Mouse (Mus musculus) heart, embryonic 14.5 days (tissue): ENCODE data around the gene Sowaha. TPM values are rescaled to one million over a fixed set of nuclear protein-coding genes. Genes with fewer than 3 reads are reported as not detected.

Experiments used
- ATAC-seq: fragments of 200-750 bp; cut with Nextera tagmentation; 2 replicates; pipeline ENCODE4 v1.8.0; 2017; ENCODE audit warnings: low read depth, moderate TSS enrichment; ENCODE audit not compliant: insufficient number of reproducible peaks, insufficient read depth, low FRiP score
- H3K27ac ChIP-seq, 2 experiments: fragments of 200-500 bp in 1 of 2; fragments of 300-500 bp in 1 of 2; sonication (generic) in 1 of 2; replicated peaks in 1 of 2; 2 replicates each; pipeline ENCODE4 v1.5.1; 2012 to 2014; ENCODE audit warnings: low read depth in 2 of 2, low read length in 2 of 2, control low read depth in 1 of 2, mild to moderate bottlenecking in 1 of 2, mixed read lengths in 1 of 2; ENCODE audit not compliant: control insufficient read depth in 1 of 2, insufficient read depth in 1 of 2
- H3K27me3 ChIP-seq: fragments of 300-500 bp; sonication (generic); 2 replicates; pipeline ENCODE4 v1.6.1; 2014; ENCODE audit warnings: mild to moderate bottlenecking, low read length, control low read depth; ENCODE audit not compliant: control insufficient read depth, insufficient read depth
- H3K36me3 ChIP-seq: fragments of 300-500 bp; sonication (generic); 2 replicates; pipeline ENCODE4 v1.6.1; 2014; ENCODE audit warnings: mild to moderate bottlenecking, control low read depth, low read length, mixed read lengths; ENCODE audit not compliant: control insufficient read depth, insufficient read depth
- H3K4me1 ChIP-seq, 2 experiments: fragments of 200-500 bp in 1 of 2; fragments of 300-500 bp in 1 of 2; sonication (generic) in 1 of 2; 2 replicates each; pipeline ENCODE4 v1.6.1; 2012 to 2014; ENCODE audit warnings: low read length in 2 of 2, control low read depth in 1 of 2, mixed read lengths in 1 of 2; ENCODE audit not compliant: control insufficient read depth in 2 of 2, insufficient read depth in 2 of 2
- H3K4me2 ChIP-seq: fragments of 300-500 bp; sonication (generic); 2 replicates; pipeline ENCODE4 v1.6.1; 2014; ENCODE audit warnings: mild to moderate bottlenecking, low read length
- H3K4me3 ChIP-seq, 2 experiments: fragments of 200-500 bp in 1 of 2; fragments of 300-500 bp in 1 of 2; sonication (generic) in 1 of 2; 2 replicates each; pipeline ENCODE4 v1.5.1; 2012 to 2014; ENCODE audit warnings: low read length in 2 of 2, mild to moderate bottlenecking in 2 of 2, control low read depth in 1 of 2, low read depth in 1 of 2, moderate library complexity in 1 of 2; ENCODE audit not compliant: control insufficient read depth in 1 of 2, insufficient read depth in 1 of 2
- H3K9ac ChIP-seq: fragments of 300-500 bp; sonication (generic); 2 replicates; pipeline ENCODE4 v1.6.1; 2014; ENCODE audit warnings: mild to moderate bottlenecking, low read length
- H3K9me3 ChIP-seq: fragments of 300-500 bp; sonication (generic); 2 replicates; pipeline ENCODE4 v1.6.1; 2016; ENCODE audit warnings: low read length, control low read depth; ENCODE audit not compliant: control insufficient read depth
- WGBS: fragments of 180-500 bp; shearing (Covaris S2); extraction: QIAGEN DNeasy Blood & Tissue Kit; methylation state at CpG from one replicate; pipeline ENCODE4 v1.1.7; 2014; 5-methylcytosine and 5-hydroxymethylcytosine counted together
- polyA plus RNA-seq: library from polyadenylated mRNA; unstranded; fragments of >200 nt; fragmentation: Nextera tagmentation; extraction: Ambion mirVana; gene quantifications from 2 replicates; pipeline ENCODE4 v1.2.1, GENCODE M21; 2014

Gene Sowaha
- polyA plus RNA-seq, 1 experiment from 2014 or later, result 0.18 TPM

DNA sequence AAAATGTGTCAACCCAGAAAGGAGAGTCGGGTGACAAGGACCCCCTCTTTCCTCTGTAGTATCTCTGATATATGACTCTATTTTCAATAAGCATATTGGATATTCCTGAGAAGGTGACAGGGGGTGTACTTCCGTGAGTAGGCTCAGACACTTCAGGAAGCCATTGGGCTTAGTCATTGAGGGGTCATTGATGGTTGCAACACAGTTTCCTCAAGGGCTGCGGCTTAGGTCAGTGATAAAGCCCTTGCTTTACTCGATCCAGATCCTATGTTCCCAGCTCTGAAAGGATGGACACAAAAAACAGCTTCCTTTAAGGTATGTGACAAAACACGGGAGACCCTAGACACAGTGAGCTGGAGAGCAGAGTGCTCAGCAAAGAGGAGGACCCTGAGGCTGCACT is 23.7 kb upstream of the Sowaha start:
- Histone ChIP-seq H3K27me3 (no peaks in the 10 kb centered on the region), H3K4me2 (no peak overlapping the region), H3K4me3 (no peak overlapping the region), H3K27ac (no peak overlapping the region), H3K4me1 (peaks cover 4 to 5% of the 10 kb centered on the region in 2 experiments; a peak in 2 of 4 replicates), H3K9ac (no peak overlapping the region), H3K9me3 (no peaks in the 10 kb centered on the region), H3K36me3 (no peaks in the 10 kb centered on the region)
- 64% methylated on average over 5 of the region's 5 CpGs for WGBS
- no peak for ATAC-seq

DNA sequence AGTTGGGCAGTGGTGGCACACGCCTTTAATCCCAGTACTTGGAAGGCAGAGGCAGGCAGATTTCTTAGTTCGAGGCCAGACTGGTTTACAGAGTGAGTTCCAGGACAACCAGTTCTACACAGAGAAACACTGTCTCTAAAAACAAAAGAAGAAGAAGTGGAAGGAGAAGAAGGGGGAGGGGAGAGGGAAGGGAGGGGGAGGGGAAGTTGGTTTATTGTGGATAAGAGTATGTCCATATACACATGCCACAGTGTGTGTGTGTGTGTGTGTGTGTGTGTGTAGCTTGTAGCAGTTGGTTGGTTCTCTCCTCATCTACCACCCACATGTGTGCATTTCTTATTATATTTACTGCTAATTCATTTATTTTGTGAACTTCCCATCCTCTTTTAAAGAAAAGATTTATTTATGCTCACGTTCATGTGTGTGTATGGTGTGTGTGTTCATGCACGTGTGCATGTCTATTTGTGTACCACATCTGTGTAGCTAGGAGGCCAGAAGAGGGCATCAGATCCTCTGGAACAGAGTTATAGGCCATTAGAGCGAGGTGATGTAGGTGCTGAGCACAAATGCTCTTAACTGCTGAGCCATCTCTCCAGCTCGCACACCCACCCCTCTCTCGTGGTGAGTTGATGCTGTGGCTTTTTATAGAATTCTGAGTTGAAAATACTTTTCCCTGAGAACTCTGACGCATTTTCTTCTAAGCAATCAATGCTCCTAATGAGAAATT is 22.1 kb upstream of the Sowaha start:
- no peak for ATAC-seq
- H3K9ac ChIP-seq, result no peak overlapping the region
- no peak overlapping the region for H3K4me2 ChIP-seq
- no peaks in the 10 kb centered on the region for H3K36me3 ChIP-seq
- H3K4me3 ChIP-seq, result no peak overlapping the region
- H3K9me3 ChIP-seq, result no peaks in the 10 kb centered on the region
- H3K27me3 ChIP-seq, result no peaks in the 10 kb centered on the region
- WGBS, result 67% methylated on average over 8 of the region's 8 CpGs
- peaks cover 4 to 5% of the 10 kb centered on the region in 2 experiments; a peak in 2 of 4 replicates for H3K4me1 ChIP-seq
- H3K27ac ChIP-seq, result no peak overlapping the region

DNA sequence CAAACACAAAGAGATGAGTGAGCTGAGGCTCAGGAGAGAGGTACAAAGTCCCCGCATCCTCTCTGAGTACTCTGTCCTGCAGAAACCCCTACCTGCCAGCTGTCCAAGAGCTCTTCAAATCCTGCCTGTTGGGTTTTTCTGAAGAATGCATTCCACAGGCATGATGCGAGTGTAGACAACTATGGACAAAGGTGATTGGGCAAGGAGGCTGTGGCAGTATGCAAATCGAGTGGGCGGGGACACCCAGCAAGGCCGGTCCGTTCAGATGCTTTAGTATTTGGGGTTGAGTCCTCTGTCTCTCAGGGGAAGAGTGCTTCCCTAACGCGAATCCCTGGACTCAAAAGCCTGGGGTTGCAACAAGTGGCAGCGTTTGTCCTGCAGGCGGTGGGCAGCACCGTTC is 20.5 kb upstream of the Sowaha start:
- no peaks in the 10 kb centered on the region for H3K9me3 ChIP-seq
- H3K9ac ChIP-seq, result no peak overlapping the region
- 8% methylated on average over 11 of the region's 11 CpGs for WGBS
- H3K4me1 ChIP-seq, result peaks cover 4 to 5% of the 10 kb centered on the region in 2 experiments; a peak in 2 of 4 replicates
- H3K27ac ChIP-seq, result no peak overlapping the region
- no peaks in the 10 kb centered on the region for H3K27me3 ChIP-seq
- H3K36me3 ChIP-seq, result no peaks in the 10 kb centered on the region
- peak overlapping the region; percentile 52 for H3K4me2 ChIP-seq
- ATAC-seq, result no peak
- H3K4me3 ChIP-seq, result no peak overlapping the region

DNA sequence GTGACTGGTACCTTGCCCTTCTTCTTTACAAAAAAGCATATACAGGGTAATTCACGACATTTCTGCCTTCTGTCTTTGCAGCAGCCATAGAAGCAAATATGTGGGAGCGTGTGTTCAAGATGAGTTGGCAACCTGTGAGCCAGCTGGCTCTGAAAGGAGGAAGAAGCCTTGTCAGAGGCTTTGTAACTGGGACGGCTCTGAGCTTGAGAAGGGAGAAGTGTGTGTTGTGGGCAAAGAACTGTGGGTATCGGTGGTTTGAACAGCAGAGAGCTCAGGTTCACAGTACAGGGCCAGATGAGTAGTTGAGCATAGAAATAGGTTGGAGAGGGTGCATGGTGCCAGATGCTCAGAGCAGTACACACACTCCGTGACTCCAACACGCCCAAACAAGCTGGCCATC is 16.9 kb upstream of the Sowaha start:
- no peak overlapping the region for H3K4me3 ChIP-seq
- no peaks in the 10 kb centered on the region for H3K36me3 ChIP-seq
- ATAC-seq, result no peak
- no peak overlapping the region for H3K9ac ChIP-seq
- H3K27ac ChIP-seq, result no peak overlapping the region
- no peaks in the 10 kb centered on the region for H3K27me3 ChIP-seq
- 77% methylated on average over 6 of the region's 6 CpGs for WGBS
- no peak overlapping the region for H3K4me2 ChIP-seq
- H3K4me1 ChIP-seq, result peaks cover 4 to 7% of the 10 kb centered on the region in 2 experiments; a peak in 2 of 4 replicates
- H3K9me3 ChIP-seq, result no peaks in the 10 kb centered on the region

DNA sequence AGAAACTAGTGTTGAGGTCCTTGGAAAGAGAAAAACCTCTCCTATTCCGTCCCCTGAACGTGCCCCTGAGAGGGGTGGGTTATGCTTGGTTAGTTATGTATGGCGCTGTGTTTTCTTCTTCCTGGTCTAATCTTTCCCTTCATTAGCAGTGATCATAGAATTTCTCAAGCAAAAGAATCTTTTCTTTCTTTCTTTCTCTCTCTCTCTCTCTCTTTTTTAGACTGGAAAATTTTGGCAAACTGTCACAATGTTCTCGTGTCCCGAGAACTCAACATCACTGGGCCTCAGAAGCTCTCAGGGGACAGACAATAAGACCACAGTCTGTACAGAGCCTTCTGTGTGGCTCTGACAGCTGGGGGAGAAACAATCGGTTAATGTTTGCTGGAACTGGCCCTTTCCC is 15.3 kb upstream of the Sowaha start:
- Histone ChIP-seq H3K9ac (no peak overlapping the region), H3K27me3 (no peaks in the 10 kb centered on the region), H3K9me3 (no peaks in the 10 kb centered on the region), H3K4me2 (no peak overlapping the region), H3K4me3 (no peak overlapping the region), H3K4me1 (peaks cover 0 to 5% of the 10 kb centered on the region in 2 experiments; a peak in 1 of 4 replicates), H3K36me3 (no peaks in the 10 kb centered on the region), H3K27ac (no peak overlapping the region)
- WGBS, result 74% methylated on average over 6 of the region's 6 CpGs
- no peak for ATAC-seq

DNA sequence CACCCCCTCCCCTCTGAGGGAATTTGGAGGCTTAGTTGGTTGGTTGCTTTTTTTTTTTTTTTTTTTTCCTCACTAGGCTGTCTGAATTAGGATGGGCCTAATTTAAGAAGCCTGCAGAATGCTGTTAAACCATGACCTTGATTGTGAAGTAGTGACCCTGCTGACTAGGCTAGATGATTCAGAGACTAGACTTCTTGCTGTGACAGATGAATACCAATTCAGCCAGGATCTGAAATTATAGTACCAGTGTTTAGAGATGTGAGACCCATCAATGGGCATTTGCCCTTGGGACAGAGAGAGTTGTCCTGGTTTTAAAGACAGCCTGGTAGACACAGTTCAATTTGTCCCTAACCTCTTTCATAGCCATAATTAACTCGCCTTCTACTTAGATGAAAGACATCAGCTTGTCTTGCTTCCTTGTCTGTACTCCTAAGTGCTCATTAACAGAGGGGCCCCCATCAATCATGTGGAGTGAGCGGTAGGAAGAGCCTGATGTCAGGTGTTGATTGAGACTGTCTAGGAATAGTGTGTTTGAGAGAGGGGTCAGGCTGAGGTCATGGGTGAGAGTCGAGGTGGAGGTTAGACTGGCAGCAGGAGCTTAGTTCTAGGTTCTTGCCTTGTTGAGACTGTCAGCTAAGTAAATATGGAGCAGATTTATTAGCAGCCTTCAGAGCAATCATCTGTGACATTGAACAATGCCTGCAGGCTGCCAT is 13.3 kb upstream of the Sowaha start:
- Histone ChIP-seq H3K9me3 (no peaks in the 10 kb centered on the region), H3K4me2 (no peak overlapping the region), H3K27me3 (no peaks in the 10 kb centered on the region), H3K27ac (no peak overlapping the region), H3K36me3 (no peaks in the 10 kb centered on the region), H3K4me3 (no peak overlapping the region), H3K4me1 (peaks cover 0 to 5% of the 10 kb centered on the region in 2 experiments; a peak in 1 of 4 replicates), H3K9ac (no peak overlapping the region)
- no peak for ATAC-seq
- WGBS, result 23% methylated on average over 3 of the region's 3 CpGs

DNA sequence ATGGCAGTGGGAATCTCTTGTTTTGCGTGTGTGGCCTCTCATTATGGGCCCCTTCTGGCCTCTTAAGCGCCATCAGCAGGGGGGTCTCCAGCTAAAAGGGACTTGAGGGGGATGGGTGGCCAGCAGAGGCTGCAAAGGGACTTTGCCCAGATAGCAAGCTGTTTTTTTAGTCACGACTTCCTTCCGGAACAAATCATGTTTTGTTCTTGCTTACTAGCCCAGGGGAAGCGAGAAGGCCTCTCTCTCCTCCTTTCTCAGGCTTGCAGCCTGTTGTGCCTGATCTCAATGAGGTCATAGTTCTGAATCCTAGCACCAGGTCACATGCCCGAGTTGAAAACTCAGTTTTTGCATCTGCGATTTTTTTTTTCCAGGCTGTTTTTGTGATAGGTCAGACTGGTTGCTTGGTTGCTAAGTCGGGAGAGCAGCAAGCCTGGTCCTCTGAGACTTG is 11.9 kb upstream of the Sowaha start:
- 28% methylated on average over 8 of the region's 8 CpGs for WGBS
- Histone ChIP-seq H3K9me3 (no peaks in the 10 kb centered on the region), H3K4me3 (no peak overlapping the region), H3K27ac (0 out of 4 replicates have a peak overlapping the region, but pooled peaks of 1 of the 2 experiments have one; percentile 33), H3K27me3 (peaks cover 8% of the 10 kb centered on the region; the same call in 1 of the 2 replicates), H3K36me3 (no peaks in the 10 kb centered on the region), H3K4me2 (no peak overlapping the region), H3K4me1 (peaks cover 3 to 8% of the 10 kb centered on the region in 2 experiments; a peak in 1 of 4 replicates), H3K9ac (no peak overlapping the region)
- no peak for ATAC-seq
